Mouse (Mus musculus) cerebellum, adult 2 months (tissue): ENCODE results near the gene Babam2.

Experiments used
- CTCF ChIP-seq: fragments of 200-500 bp; IDR thresholded peaks from 2 replicates; pipeline ENCODE4 v1.5.1; 2011; ENCODE audit warnings: low read depth, mild to moderate bottlenecking, control low read depth, low read length, moderate library complexity, borderline replicate concordance; ENCODE audit not compliant: insufficient read depth
- POLR2A ChIP-seq: fragments of 200-500 bp; IDR thresholded peaks from 2 replicates; pipeline ENCODE4 v1.6.1; 2011; ENCODE audit warnings: low read length, control low read depth, borderline replicate concordance; ENCODE audit not compliant: insufficient read depth

GRCm38 (mm10) chr5:32134051-32134732 is 436.7 kb downstream of the Babam2 start:
- TF ChIP-seq CTCF (no peak), POLR2A (no peak)
